Mouse (Mus musculus) heart, postnatal 0 days (tissue): Measurements from ENCODE around the gene Cyld.

ENCODE experiments used
- CTCF ChIP-seq: IDR thresholded peaks from 2 replicates; pipeline ENCODE4 v1.5.1; 2016; ENCODE audit warnings: antibody characterized with exemption, control low read depth, low read depth
- EP300 ChIP-seq: IDR thresholded peaks from 2 replicates; pipeline ENCODE4 v1.6.1; 2016; ENCODE audit warnings: antibody characterized with exemption, low read depth

GRCm38 (mm10) chr8:88795896-88796295 lies 99.1 kb downstream of the Cyld start:
- TF ChIP-seq EP300 (no peak), CTCF (no peak)
